Mouse (Mus musculus) liver, adult (tissue): ENCODE measurements at regions not wholly inside any gene's neighbourhood (a gene's known extent, or its start where the extent isn't known, plus 50 kb on each side); places are given as distances from the start of the nearest gene placed in this dataset.

Source experiments
- GATA4 ChIP-seq: IDR thresholded peaks from 2 replicates; pipeline ENCODE4 v1.6.1; 2014; ENCODE audit warnings: mild to moderate bottlenecking, low read length; ENCODE audit not compliant: insufficient replicate concordance

DNA sequence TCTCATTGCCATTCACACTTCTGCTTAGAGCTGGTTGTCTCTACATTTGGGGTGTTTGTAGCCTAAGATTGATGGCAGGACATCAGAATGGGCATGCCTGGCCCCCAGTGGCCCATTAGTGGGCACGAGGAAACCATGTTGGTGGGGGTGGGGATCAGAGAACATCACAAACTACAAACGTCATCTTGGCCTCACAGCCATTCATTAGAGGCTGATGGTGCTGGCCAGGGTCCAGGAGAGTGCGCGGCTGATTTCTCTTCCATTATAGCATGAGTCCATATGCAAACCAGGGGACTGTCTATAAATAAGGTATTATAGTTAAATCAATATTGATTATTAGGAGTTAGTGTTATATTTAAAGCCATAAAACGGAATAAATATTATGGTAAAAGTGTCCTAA is 67.9 kb downstream of the 3100002H09Rik start:
- no peak for TF ChIP-seq GATA4

DNA sequence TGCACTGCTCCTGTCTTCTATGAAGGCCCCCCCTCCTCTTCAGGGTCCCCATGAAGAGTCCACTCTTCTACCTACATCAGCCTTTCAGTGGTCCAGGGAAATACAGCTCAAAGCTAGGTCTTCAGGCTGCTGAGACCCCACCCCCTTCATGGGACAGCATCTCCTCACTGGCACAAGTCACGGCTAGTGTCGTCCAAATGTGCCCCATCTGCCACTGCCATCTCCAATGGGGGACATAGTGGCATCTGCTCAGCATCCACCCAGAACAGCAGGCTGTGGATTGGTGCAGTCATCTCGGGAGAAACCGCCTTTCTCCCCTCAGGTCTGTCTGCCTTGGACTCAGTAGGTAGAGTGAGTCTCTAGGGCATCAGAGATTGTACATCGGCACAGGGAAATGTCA is 72.1 kb downstream of the 3100002H09Rik start:
- no peak for TF ChIP-seq GATA4

DNA sequence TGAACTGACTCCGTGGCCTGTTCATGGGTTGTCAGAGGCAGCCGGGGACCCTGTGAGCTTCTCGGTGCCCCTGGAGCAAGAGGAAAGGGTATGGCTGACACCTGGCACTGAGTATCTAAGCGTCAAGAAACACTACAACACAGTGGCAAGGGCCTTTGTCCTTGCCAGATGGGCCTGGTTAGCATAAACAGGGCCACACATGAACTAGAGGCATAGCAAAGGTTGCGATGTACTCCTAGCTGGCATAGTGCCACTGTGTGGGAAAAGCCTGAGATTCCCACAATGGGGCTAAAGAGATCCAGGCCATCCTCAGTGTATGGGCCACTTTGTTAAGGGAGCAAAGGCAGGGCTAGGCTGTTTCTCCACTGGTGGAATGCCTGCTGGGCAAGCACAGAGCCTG is 72.9 kb downstream of the 3100002H09Rik start:
- no peak for TF ChIP-seq GATA4

DNA sequence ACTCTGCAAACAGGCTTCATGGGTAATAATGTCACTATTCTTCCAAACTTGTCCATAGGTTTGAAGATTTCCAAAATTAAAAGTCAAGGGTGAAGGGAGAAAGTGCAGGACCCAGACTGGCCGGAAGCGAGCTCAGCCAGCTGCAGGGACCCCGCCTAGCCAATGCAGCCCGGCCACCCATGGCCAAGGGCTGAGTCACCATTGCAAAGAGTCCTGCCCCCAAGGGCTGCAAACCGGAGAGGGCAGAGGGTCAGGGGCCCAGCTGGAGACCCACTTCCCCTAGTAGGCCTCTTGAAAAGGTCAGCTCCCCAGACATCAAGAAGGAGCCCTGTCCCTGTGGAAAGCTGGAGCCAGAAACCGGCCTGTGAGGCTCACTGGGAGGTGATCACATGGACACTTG is 77.0 kb downstream of the 3100002H09Rik start:
- no peak for TF ChIP-seq GATA4

DNA sequence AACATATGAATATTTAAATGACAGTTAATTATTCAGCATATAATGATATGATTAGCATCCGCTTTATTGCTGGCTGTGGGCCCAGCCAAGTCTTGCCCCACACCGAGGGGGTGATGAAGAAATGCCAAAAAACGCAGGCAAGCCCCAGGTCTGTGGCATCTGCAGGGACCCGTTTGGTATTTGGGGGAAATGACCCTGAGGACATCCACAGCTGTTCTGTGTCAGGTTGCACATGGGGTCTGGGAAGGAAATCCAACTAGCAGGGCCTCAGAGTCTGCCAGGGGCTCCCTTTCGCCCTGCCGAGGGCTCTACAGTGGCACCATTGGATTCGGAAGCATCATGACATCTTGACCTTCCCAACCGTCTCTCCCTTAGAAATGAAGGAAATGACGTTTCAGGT is 80.0 kb downstream of the 3100002H09Rik start:
- TF ChIP-seq GATA4 = no peak

DNA sequence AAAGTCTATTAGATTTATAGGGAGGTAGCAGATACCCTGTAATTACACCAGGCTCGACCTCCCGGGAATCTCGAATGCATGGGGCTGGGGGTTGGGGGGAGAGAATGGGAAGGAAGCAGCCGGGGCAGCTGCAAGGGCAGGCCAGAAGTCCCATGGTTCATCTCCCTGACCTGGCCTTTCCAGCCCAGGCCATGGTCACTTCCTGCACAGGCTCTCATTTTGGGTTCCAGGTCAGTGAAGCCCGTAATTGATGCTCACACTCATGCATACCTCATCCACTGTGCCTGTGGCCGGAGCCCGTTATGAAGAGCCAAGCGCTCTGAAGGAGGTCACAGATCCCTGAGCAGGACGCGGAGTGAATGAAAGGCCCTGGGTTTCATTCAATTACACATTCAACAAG is 83.8 kb downstream of the 3100002H09Rik start:
- TF ChIP-seq GATA4 = no peak

DNA sequence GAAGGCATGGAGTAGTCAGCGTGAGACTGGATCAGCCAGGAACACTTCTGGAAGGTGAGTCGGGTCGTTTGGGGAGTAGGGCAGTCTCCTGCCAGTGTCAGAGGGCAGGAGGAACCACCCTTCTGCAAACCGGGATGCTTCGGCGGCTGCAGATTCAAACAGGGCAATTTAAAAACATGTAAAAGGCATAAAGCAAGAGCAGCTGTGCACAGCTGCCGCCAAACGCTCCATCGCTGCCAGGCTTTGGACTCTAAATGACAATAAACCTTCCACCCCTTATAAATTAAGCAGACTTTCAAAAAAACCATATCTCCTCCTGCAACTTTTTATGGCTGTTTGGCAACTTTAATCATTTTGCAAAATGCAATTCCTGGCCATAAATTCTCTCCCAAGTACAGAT is 84.2 kb downstream of the 3100002H09Rik start:
- TF ChIP-seq GATA4 = no peak

DNA sequence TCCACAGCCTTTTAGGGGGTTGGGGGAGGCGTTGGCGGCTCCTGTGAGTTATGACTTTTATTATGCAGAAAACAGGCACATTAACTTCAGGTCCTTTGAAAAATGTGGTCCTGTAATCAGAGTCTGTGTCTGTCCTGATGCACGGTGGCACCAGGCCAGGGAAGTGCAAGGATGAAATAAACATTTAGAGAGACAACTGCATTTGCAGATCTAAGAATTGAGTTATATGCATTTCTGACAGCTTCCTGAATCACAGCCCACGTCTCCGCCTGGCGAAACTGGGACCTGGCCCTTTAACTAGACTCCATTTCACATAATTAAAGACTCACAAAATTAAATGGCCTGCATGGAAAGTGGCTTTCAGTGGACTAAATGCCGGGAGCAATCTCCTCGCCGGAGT is 90.3 kb downstream of the 3100002H09Rik start:
- no peak for TF ChIP-seq GATA4

DNA sequence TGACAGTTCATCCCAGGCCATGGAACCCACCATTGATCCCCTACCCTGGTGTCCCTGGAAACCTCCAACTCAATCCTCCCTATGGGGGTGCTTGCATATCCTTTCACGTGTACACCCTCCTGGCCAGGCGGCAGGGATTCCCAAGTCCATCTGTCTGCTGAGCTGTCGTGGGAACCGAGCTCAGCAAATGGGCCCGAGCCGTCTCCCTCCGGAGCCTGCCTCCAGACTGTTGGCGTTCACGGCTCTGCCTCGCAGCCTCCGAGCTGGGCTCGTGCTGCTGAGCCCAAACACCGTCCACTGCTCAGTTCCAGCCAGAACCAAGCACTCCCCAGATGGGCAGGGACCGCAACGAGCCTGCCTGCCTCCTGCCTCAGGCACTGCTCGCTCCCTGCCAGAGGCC is 98.8 kb downstream of the 3100002H09Rik start:
- TF ChIP-seq GATA4 = no peak

DNA sequence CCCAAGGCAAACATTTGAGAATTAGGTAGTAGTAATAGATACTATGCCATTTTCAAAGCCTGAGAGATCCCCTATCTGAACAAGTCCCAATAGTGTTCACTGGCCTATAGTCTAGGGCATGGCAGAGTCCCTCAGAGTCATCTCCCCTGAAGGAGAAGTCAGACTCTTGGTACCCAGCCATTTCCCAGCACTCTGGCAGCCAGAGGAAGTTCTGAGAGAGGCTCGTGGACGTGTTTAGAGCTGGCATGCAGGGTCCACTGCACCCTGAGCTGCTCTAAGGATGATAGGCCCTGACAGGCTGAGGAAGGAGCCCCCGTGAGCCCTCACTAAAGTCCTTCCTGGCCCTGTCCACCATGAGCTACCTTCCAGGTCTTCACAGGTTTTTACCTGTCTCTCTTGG is 99.8 kb downstream of the 3100002H09Rik start:
- no peak for TF ChIP-seq GATA4

DNA sequence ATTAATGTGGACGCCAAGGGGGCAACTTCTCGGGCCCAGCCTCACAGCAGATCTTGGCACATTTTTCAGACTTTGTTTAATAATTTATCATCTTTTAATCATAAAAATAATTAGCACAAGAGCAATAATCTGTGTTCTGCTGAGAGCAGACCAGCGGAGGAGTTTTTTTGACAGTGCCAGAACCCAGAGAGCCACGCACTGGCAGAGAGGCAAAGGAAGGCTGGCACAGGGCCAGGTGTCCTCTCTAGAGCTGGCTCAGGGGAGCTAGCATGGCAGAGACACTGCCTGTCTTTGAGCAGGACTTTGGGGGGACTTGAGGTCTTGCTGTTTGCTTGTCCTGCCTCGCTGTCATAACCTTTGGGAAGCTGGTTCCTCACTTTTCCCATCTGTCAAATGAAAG is 100.9 kb downstream of the 3100002H09Rik start:
- no peak for TF ChIP-seq GATA4

DNA sequence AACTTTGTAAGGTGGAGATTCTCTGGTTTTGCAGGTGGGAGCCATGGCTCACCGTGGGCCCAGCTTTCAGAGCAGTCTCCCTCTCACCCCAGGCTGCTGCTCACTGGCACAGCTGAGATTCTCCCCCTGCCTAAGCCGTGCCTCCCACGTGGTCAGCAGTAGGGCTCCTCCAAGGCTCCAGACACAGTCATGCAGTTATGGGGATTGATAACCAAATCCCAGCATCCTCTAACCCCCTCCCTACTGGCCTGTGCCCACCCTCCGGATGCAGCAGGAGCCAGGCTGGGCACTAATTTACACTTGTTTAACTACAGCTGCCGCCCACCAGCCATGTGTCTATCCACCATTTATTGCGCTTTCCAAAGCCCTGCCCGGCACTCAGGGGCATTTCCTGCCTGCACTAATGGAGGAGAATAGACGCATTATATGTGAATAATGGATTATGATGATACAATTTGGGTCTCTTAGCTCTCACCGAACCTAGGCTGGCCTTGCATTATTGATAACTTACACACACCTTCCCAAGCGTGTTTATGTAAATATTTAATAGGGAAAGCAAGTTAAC is 104.4 kb downstream of the 3100002H09Rik start:
- no peak for TF ChIP-seq GATA4

DNA sequence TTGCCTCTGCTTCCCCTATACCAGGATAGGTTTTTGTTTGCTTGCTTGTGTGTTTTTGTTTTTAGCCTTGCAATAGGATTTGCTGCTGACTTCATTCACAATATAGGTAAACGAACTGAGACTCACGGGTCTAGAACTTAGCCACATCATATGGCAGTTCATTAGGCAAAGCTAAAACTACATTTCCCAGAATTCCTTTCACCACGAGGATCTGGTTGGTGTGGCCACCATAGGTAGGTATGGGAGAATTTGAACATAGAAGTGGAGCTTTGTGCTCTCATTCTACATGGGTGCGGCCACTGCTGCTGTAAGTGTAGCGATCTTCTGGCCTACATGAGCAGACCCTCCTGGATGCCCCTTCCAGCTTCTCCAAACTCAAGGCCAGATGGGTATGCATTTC is 108.8 kb downstream of the 3100002H09Rik start:
- TF ChIP-seq GATA4 = no peak

DNA sequence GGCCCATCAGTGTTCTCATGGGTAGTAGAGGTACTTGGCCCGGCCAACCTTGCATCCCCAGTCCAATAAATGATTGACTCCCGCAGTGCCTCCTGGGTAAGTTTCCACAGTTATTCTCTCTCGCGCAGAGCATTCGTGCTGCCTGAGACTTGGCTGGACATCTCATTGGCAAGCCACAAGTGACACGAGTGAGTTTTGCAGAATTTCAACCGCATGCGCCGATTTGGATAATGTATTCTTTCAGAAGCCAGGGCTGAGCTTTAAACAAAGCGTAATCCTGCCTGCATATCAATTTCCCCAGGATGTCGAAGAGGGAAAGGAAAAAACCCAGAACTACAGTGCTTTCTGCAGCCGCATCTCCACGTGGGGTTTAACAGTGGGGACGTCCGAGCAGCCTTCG is 112.6 kb downstream of the 3100002H09Rik start:
- TF ChIP-seq GATA4 = no peak

DNA sequence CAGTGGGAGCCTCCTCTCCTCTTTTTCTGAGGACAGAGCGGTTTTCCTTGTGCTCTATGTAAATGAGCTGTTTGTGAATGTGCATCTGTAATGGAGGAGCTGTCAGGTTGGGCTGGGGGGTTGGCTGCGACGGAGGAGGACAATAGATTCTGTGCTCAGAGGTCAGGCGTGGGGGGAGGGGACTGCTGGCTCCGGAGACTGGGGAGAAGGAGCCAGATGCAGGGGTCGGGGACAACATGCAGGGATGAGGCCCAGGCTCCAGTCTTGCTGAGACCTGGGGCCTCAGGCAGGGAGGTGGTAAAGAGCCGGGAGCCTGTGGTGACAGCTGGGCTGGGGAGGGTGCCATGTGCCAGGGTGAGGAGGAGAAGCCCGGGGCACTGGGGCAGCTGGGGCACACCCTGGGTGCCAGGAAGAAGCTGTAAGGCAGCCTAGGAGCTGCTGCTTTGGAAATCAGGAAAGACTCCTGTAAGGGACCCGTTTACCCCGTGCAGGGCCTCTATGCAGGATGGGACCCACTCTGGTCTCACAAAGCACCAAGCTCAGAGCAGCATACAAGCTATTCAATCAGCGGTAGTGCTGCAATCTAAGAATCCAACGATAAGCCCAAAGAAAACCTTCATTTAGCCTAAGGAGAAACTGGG is 124.5 kb downstream of the 3100002H09Rik start:
- no peak for TF ChIP-seq GATA4

DNA sequence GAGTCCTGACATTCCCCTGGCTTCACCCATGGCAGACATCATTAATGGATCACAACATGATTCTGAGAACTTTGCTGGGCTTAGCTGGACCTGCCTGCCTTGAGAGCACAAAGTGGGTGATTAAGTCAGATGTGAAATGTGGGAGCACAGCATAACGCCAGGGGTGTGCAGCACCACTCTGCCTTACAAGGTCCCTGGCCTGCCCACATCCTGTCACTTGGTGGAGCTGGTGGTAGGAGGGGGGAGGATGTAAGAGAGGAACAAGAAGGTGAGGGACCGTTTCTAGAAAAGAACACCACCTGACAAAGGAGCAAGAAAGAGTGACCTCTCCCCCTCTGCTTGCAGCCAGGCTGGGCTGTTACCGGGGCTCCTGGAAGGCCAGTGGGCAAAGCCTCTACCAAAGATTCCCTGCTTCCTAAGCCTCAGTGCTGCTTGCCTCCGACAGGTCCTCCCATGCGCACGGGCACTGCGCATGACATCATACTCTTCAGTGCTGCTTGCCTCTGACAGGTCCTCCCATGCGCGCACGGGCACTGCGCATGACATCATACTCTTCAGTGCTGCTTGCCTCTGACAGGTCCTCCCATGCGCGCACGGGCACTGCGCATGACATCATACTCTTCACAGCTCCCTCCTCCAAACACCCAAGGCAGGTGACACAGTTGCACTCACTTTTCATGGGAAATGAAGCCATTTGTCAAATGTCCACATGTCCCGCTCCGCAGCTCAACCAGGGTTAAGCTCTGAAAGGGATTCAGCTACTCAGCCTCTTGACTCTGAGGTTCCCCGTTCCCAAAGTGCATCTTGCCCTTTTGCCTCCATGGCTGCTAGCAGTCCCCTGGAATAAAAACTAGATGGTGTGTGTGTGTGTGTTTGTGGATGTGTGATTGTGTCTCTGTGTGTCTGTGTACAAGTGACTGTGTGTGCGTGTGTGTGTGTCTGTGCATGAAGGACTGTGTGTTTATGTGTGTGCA is 125.7 kb downstream of the 3100002H09Rik start:
- no peak for TF ChIP-seq GATA4
